Mouse (Mus musculus) left cerebral cortex, adult 9 months (tissue): Measurements from ENCODE around the gene Cd5.

Experiments
- DNase-seq, 2 experiments: peaks; one replicate each; pipeline ENCODE4 v3.0.0; 2022; ENCODE audit warnings: low spot score in 2 of 2

Gene Cd5

DNA sequence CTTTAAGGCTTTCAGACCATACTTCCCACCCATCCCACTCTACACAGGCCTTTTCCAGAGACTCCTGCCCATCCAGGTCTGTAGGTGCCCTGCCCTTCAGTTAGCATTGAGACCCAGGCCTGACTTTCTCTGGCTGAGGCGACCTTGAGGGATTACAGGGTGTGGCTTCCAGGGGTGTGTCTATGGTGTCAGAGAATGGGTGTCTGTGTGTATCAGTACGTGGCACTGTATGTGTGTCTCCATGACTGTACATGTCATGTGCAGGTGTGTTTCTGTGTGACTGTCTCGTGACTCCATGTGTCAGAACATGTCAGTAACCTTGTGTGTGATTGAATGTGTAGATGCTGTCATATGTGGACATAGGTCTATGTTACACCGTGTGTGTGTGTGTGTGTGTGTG, 67.5 kb downstream of the Cd5 start:
- DNase-seq, result no peak
